Mouse (Mus musculus) monocyte, adult 5-6 weeks (primary cell): ENCODE data around the gene Tgtp1. TPM values are rescaled to one million over a fixed set of nuclear protein-coding genes. Genes with fewer than 3 reads are reported as not detected.
"Not testable (repeated sequence)": the region's sequence is repeated elsewhere in the genome, so short reads cannot be mapped to it uniquely, and the experiment has no call there.

Source experiments
- ATAC-seq: fragments of 153-309, 156-312 bp; replicated peaks from 2 replicates; pipeline ENCODE4 v1.8.0; 2017; ENCODE audit warnings: mild to moderate bottlenecking; ENCODE audit not compliant: low TSS enrichment, insufficient number of reproducible peaks, severe bottlenecking, poor library complexity, low FRiP score
- total RNA-seq: library from RNA; stranded (forward); fragments of 200-1000, 200-491, 200-594 nt; gene quantifications from 3 replicates; pipeline ENCODE4 v1.2.3, GENCODE M21; 2017

The Tgtp1 gene
- 1.3 to 3.0 TPM (median 1.7 TPM) in 3 replicates for total RNA-seq

- ATAC-seq, result 0 out of 2 replicates have a peak, but pooled peaks have one; percentile 47
Measured at GRCm38 (mm10) chr11:48994018-48994417, at the start of gene Tgtp1. Gene Tgtp1 (minus strand): TSS chr11:48994172.

- not testable (repeated sequence) for ATAC-seq
Measured at GRCm38 (mm10) chr11:49012074-49012473, 18.1 kb upstream of the Tgtp1 start.

DNA sequence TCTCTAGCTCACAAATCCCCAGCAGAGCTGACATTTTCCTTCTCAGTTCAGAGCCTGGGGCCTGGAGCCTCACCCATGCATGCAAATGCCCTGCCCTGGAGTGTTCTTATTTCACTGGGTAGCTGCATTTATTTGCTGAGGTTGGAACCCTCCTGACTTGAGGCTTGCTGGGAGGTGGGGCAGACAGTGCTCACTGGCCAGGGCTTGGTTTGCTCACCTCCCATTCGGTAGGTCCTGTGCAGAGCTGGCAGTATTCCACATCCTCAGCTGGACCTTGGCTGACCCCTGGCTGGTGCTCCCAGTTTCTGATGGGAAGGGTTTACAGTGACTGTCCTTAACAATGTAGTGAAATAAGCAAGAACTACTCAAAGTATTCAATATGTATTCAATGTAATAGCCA lies 12.8 kb upstream of the Tgtp1 start:
- ATAC-seq, result not testable (repeated sequence)

DNA sequence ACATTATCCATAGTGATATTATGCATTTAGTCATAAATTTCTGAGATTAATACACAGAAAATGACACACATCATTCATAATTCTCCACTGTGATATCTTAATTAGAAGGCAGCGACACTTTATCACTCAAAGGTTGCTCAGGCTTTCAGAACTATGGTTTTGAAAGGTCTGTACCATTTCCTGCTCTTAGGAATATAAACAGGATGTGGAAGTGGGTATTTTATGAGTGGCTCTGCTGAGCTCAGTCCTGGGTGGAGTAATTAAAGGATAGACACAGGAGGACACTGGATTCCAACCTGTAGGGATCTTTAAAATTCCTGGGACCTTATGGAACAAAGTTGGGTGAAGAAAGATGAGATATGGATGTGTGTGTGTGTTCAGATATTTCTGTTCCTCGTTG lies 12.3 kb upstream of the Tgtp1 start:
- ATAC-seq, result not testable (repeated sequence)

DNA sequence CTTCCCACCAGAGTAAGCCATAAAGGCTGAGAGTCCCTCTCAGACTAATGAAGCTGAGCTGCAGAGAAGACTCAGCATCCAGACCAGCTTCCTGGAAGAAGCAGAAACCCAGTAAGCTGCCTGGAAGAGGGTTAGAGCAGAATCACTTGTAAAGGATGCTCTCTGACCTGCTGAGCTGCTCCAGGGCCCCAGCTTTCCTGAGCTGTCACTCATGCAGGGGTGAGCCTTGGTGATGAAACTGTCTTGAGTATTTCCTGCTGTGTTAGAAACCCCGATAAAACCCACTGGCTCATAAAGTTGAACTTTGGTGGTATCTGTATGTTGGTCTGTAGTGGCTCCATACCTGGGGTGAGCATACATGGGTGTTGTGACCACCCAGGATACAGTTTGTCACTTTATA lies 6.4 kb upstream of the Tgtp1 start:
- not testable (repeated sequence) for ATAC-seq

- ATAC-seq, result not testable (repeated sequence)
Measured at GRCm38 (mm10) chr11:48993296-48993695, 676 bp downstream of the Tgtp1 start.

DNA sequence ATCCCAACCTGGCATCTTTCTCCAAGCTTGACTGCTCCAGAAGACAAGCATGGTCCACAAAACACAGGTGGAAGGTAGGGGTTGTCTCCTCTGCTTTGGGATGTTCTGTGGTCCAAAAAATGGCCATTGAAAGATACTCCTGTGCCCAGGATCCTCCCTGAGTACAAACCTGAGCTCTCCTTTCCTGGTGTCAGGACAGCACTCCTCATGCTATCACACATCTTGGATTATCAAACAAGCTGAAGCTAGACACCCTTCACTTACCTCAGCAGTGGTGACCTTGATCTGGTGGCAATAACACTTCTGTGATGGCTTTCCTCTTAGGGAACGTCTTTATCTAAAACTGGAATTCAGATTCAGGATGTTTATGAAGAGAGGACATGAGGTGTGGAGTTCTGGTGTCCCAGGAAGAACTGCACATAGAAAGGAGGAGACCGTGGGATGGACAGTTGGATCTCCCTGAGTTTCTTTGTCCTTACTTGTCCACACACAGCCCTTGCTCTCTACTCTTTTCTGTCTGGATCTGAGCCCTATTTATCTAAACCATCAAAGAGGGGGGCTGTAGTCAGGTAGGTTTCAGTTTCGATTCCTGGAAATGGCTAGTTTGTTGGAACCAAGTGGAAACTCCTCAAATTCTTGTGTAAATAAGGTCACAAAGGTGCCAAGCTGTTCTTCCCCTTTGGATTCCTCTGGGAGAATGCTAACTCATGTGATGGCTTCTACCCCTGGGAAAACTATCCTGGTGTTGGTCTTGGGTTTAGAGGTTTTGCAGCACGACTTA lies 2.0 kb downstream of the Tgtp1 start, which contains the start of gene Gm12185:
Gene Gm12185 (minus strand): TSS at position 487 of the 781 bp plus-strand sequence.
- ATAC-seq, result not testable (repeated sequence)

GRCm38 (mm10) chr11:48989981-48990380 lies 4.0 kb downstream of the Tgtp1 start:
- not testable (repeated sequence) for ATAC-seq

- ATAC-seq, result peak; percentile 37; the same call in 1 of the 2 replicates
Measured at GRCm38 (mm10) chr11:48988219-48988618, 5.8 kb downstream of the Tgtp1 start.

DNA sequence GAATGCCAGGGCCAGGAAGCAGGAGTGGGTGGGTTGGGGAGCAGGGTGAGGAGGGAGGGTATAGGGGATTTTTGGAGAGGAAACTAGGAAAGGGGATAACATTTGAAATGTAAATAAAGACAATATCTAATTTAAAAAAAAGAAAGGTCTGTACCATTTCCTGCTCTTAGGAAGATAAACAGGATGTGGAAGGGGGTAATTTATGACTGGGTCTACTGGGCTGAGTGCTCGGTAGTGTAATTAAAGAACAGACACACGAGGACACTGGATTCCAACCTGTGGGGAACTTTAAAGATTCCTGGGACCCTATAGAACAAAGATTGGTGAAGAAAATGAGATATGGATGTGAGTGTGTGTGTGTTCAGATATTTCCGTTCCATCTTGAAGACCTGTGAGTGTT lies 11.1 kb downstream of the Tgtp1 start:
- not testable (repeated sequence) for ATAC-seq

DNA sequence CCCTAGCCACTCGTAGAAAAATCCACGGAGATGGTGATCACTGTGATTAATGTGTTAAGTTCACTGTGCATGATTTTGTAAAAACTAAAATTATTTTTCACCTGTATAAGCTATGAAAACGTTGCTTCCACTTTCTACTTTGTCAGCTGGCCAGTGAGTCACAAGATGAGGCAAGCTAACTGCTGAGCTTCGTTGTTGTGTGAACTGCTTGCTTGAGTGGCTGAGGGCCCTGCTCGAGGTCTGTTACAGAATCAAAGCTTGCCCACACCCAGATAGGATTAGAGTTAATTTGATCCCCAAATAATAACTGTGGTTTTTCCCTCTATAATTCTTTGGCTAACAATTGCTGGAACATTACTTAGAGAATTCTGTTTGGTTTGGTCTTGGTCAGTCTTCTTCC lies 13.9 kb downstream of the Tgtp1 start:
- peak; percentile 55 for ATAC-seq

GRCm38 (mm10) chr11:48979251-48979650 lies 14.7 kb downstream of the Tgtp1 start, which contains the start of gene 9930111J21Rik1:
Gene 9930111J21Rik1 (minus strand): TSS chr11:48979398.
- ATAC-seq, result peak; percentile 82

DNA sequence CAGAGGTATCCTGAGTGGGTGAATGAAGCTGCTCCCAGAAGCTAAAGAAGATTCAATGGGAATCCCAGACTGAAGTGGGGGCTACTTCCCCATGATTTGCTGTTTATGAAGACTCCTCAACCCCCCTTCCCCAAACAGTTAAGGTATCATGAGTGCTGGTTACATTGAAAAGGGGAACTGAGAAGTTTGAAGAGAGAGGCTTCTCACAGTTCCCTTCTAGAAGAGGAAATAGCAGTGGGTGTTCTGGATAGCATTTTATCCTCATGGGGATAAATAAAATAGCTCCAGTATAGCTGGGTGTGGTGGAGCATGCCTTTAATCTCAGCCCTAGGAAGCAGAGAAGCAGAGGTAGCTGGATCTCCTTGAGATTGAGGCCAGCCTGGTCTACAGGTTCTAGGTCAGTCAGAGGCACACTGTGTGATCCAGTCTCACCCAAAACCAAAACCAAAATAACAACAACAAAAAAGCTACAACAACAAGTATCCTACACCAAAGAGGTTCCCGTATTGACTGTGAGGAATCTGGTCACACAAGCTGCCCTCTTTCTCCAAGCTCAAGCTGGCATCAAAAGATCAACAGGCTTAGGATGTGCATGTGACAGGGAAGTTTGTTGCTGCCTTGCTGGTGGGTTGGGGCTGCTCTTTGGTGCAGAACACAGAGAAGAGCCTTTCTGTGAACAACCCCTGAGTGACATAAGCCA lies 15.6 kb downstream of the Tgtp1 start, which contains the start of gene Olfr56:
Gene Olfr56 (plus strand): TSS at position 650 of the 700 bp plus-strand sequence.
- peak; percentile 60 for ATAC-seq

DNA sequence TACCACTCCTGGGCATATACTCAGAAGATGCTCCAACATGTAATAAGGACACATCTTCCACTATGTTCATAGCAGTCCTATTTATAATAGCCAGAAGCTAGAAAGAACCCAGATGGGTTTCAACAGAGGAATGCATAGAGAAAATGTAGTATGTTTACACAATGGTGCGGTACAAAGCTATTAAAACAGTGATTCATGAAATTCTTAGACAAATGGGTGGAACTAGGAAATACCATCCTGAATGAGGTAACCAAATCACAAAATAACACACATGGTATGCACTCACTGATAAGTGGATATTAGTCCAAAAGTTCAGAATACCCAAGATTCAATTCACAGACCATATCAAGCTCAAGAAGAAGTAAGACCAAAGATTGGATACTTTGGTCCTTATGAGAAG lies 19.3 kb downstream of the Tgtp1 start:
- not testable (repeated sequence) for ATAC-seq

DNA sequence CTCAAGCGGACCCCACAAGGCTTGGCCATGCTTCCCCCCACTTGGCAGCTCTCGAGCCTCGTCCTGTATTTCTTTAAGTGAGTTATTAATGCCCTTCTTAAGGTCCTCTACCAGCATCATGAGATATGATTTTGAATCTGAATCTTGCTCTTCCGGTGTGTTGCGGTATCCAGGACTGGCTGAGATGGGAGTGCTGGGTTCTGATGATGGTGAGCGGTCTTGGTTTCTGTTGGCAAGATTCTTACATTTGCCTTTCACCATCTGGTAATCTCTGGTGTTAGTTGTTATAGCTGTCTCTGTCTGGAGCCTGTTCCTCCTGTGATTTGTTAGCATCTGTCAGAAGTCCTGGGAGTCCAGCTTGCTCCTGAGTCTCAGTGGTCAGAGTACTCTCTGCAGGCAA lies 47.9 kb downstream of the Tgtp1 start, which contains the start of gene Psme2b:
Gene Psme2b (minus strand): TSS at position 101 of the 400 bp plus-strand sequence.
- not testable (repeated sequence) for ATAC-seq

- not testable (repeated sequence) for ATAC-seq
Measured at GRCm38 (mm10) chr11:48939286-48939685, 54.7 kb downstream of the Tgtp1 start.
